Mouse (Mus musculus) layer of hippocampus, postnatal 10 days (tissue): ENCODE measurements around the gene Akt1. TPM values are rescaled to one million over a fixed set of nuclear protein-coding genes. Genes with fewer than 3 reads are reported as not detected.

Experiments
- DNase-seq, 2 experiments: peaks; one replicate each; pipeline ENCODE4 v3.0.0; 2021; ENCODE audit warnings: low spot score in 2 of 2
- total RNA-seq, 2 experiments: library from RNA; stranded (reverse); gene quantifications; 2 replicates each; pipeline ENCODE4 v1.2.3; 2021

Akt1 gene
- total RNA-seq, 2 experiments from 2014 or later = 182 to 185 TPM

- no peak for DNase-seq
These were observed 45.6 kb downstream of the Akt1 start for GRCm38 (mm10) chr12:112628928-112629721.

GRCm38 (mm10) chr12:112628197-112628596 lies 46.5 kb downstream of the Akt1 start:
- DNase-seq = no peak

DNA sequence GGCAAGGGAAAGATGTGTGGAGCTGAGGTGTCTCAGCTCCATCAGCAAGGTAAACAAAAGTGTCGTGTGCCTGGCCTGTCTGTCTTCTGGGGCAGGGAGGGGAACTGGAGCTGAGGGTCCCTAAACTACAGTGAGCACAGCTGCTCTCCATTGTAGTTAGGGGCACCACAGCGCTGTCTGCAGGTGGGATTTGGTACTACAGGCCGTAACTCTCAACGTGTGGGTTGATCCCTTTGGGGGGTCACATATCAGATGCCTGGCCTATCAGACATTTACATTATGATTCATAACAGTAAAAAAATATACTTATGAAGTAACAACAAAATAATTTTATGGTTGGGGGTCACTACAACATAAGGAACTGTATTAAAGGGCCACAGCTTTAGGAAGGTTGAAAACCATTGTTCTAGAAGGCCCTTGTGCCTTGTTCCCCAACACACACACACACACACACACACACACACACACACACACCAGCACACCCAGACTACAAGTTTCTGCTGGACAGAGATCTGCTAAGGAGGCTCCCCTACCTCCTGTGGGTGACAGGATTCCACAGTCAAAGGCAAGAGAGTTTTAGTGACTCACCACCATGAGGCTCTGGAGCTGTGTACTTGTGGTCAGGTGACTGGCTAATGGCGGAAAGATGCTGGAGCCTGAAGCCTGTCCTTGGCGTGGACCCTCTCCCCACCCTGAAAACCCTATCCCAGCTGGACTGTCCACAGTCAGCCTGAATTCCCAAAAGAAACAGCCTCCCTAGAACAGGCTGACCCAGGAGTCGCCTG lies 47.4 kb downstream of the Akt1 start:
- no peak for DNase-seq

DNA sequence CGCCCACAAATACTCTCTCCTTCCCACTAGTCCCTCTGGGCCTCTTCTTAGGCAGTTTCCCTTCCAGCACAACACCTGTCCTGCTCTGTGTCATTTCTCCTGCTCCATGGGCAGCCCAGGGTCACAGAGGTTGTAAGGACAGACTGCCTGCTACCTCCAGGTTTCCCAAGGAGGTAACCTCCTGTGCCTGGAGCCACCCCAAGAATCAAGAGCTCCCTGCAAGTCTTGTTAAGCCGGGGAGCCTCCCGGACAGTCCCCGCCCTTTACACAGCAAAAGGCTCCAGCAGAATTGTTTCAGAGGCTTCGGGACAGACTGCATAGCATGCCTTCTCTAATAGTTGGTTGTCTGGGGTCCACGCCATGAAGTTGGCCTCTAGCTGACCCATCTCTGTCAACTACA lies 48.2 kb downstream of the Akt1 start:
- no peak for DNase-seq

GRCm38 (mm10) chr12:112625700-112626099 lies 49.0 kb downstream of the Akt1 start:
- DNase-seq = no peak

DNA sequence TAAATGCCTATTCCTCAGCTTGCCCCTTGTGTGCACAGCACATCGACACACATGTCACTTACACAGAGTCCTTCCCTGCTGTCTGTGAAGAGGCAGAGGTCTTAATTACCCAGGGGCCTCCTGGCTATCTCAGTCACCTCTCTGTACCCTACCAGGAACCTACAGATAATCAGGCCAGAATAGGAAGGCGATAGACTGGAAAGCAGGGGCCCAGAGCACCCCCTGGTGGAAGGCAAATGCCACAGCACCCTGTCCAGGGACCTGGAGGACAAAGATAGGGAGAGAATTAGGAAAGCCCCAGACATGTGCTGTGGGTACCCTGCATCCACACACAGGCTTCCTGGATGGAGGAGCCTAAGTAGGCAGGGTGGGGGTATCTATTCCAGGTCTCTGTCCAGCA lies 50.9 kb downstream of the Akt1 start:
- peak; percentile 77 to 81 for DNase-seq

DNA sequence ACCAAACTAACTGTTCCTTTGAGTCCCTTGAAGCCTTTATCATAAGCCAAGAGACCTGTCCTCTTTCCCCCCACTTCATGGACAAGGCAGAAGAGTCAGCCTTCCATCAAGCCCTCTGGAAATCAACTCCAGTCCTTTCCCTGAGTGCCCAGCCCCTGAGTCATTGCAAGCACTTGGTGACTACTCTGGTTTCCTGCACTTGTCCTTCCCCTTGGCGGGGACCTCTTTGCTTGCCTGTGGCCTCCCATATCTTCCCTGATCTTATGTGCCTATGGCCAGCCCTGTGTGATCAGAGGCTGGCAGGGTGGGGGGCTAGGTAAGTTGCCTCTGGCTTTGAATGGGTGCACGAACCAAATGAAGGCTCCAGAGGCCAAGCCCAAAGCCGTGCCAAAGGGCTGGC lies 52.8 kb downstream of the Akt1 start:
- no peak for DNase-seq

DNA sequence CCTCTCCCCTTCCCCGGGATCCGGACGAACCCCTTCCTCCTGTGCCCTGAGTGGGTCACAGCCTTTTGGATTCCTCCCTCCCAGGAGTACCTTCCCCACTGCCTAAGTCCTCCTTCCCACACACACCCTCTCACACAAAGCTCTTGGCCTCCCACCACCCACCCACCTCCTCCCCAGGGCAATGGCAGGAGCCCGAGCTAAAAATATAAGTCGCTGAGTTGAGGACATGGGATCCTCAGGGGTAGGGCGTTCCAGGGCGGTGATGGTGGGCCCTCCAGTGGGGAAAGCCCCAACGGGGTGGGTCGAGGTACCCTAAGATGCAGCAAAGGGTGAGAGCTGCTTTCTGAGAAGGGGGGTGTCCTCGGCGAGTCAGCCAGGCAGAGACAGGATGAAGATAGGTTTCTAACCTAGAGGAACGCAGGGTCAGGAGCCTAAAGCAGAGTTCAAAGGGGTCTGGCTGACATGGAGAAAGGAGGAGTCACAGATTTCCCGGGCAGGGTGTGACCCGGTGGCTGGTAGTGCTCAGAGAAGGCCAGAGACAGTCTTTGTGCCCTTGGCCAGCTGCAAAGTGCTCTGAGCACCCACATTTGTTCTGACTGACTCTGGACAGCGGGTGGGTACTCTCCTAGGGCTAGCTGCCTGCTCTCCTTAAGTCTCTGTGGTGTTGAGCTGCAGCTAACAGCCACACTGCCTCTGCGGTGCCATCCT lies 54.2 kb downstream of the Akt1 start:
- no peak for DNase-seq

- peak in 1 of 2 experiments; percentile 55 for DNase-seq
These were observed 54.9 kb downstream of the Akt1 start, which contains the start of gene Adssl1 for GRCm38 (mm10) chr12:112619686-112620353. Gene Adssl1 (plus strand): TSS chr12:112620045.

DNA sequence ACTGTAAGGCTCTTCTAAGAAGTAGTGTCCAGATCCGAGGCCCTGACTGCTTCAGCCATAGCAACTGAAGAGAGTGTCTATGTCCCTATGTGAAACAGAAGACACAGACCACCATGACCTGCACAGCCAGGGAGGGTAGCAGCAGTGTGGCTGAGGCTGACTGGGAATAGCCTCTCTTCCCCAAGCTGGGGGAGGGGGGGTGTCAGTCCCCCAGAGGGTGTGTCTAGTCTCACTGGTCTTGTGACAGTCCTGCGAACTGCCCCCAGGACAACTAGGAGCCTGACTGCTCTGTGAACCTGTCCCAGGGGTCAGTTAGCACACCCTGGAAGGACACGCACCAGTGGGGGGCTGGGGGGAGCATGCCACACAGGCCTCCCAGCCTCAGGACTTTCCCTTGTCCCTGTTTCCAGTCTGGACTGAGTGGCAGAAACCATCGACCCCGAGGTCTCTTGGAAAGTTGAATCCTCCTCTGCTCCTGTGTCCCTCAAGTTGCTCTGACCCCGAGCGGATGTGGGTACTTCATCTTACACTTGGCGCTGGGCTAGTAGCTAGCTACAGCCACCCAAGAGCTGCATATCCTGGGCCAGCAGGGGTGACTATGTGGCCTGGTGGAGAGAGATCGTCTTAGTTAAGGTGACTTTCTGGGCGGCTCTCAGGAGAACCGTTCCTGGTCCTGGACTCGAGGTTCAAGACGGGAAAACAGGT lies 55.6 kb downstream of the Akt1 start:
- no peak for DNase-seq

DNA sequence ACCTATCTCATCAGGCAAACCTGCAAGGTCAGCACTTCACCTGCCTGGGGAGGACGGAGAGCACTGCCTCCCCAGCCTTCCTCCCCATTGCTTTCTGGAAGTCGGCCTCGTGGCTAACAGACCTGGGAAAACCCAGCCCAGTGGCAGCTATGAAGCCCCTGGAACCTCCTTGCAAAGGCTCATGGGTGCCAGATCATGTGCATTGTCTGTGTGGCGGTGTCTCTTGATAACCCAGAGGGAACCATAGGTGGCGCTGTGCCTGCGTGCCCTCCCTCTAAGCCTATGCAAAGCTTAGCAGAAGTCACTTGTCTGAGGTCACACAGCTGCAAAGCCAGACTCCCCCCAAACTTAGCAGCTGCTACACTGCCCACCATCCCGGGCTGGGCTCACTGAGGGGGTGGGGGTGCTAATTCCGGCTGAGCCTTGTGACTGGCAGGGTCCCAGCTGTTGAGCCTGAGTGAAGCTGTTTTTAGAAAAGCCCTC lies 56.7 kb downstream of the Akt1 start:
- DNase-seq = peak; percentile 72 to 73

- peak; percentile 51 to 56 for DNase-seq
These were observed 57.5 kb downstream of the Akt1 start for GRCm38 (mm10) chr12:112617184-112617583.

DNA sequence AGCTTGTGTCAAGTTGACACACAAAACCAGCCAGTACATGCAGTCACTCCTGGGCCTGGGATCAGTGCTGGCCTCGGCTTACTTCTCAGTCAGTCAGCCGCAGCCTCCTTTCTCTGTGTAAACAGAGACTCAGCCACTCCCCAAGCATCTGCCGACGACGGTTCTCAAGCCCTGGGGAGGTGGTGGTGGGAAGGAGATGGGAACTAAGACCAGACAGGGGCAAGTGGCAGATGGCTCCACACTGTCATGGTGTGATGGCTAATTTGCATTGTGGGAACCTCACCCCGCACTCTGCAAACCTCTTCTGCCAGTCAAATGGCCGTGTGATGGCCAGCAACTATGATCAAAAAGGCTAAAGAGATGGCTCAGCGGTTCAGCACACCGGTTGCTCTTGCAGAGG lies 58.0 kb downstream of the Akt1 start:
- DNase-seq = no peak

DNA sequence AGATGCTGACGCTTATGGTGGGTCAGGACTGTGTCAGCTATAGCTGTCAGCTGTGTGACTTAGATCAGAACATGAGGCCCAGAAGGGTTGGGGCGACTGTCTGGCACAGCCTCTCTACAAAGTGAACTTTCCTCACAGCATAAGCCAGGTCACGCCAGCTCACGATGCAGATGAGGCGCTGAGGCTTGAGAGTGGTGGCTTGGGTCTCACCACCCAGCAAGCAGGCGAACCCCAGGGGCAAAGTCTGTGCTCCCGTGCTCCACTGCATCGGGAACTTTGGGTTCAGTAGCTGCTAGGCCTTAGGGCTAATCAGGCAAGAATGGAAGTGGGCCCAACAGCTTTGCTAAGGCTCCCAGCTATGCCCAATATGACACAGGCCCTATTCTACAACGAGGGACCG lies 65.7 kb downstream of the Akt1 start:
- no peak for DNase-seq

DNA sequence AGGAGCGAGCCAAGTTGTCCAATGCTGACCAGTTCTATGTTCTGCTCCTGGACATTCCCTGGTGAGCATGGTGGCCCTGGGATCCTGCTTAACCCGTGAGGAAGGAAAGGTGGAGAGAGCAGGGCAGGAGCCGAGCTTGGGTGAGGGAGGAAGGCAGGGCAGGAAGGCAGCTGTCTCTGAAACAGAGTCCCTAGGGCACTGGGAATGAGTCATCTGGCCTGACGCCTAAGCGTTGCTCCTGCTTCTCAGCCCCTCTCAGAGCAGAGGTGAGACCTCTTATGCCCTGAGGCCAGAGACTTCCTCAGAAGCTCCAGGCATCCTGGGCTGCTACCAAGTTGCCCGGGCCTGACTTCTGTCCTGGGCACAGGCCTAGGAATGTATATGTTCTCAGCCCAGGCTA lies 67.7 kb downstream of the Akt1 start:
- DNase-seq = no peak

GRCm38 (mm10) chr12:112605766-112606165 lies 68.9 kb downstream of the Akt1 start:
- DNase-seq = peak; percentile 89 to 90

- peak; percentile 62 to 71 for DNase-seq
These were observed 69.7 kb downstream of the Akt1 start for GRCm38 (mm10) chr12:112604709-112605649.

GRCm38 (mm10) chr12:112604022-112604421 lies 70.7 kb downstream of the Akt1 start:
- no peak for DNase-seq
